Mouse (Mus musculus) kidney, adult 10 weeks (tissue): Measurements from ENCODE around the gene Brcc3. TPM values are rescaled to one million over a fixed set of nuclear protein-coding genes. Genes with fewer than 3 reads are reported as not detected.

Experiments
- polyA plus RNA-seq: library from polyadenylated mRNA; stranded (reverse); fragments of 350-450 nt; fragmentation: Illumina TruSeq; extraction: RNeasy Lipid Tissue Mini Kit (QIAGEN cat#74804); gene quantifications from one replicate; pipeline ENCODE4 v1.2.3, GENCODE M21; 2014; ENCODE audit warnings: low read depth, low replicate concordance

Gene Brcc3
- polyA plus RNA-seq = 88.9 TPM

DNA sequence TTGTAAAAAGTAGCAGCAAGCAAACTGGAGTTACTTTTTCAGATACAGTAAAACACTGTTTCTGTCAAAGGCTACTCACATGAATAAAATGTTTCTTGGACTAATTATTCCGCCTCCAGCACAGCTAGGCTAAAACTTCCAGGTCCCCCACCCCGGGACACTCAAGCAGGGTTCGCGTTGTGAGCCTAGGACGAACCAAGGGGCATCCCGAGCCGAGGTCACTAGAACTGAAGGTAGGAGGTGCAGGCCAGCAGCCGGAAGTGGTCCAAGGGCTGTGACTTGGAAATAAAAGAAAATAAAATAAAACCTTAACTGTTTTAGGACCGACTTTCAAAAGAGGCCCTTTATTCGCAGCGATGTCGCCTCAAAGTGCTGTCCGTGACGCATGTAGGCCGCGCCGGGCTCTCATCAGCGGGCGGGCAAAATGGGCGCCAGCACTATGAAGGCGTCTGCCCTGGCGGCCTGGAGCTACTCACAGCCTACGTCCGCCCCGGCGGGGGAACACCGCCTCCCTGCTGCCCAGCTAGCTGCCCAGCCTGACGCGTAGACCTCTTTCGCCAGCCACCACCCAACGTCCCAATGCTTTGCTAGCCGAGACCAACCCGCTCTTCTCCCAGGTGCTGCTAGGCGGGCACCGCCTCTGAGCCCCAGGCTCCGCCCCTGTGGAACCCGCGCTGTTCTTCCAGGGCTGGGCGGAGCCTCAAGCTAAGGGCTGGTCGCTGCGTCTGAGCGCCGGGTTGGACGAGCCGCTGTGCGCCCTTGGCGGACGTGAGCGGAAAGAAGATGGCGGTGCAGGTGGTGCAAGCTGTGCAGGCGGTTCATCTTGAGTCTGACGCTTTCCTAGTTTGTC is at the start of gene Brcc3, which contains the start of the genes Cmc4 and Mtcp1:
Gene Brcc3 (plus strand): TSS at position 693 of the 850 bp plus-strand sequence.
Gene Cmc4 (minus strand): TSS at position 649 of the 850 bp plus-strand sequence.
Gene Mtcp1 (minus strand): TSS at position 653 of the 850 bp plus-strand sequence.

GRCm38 (mm10) chrX:75382195-75382771 is 34.1 kb upstream of the Brcc3 start, which contains the start of the genes Fundc2 and F8:
Gene Fundc2 (plus strand): TSS chrX:75382399.
Gene F8 (minus strand): TSS chrX:75382615.

Other genes with a start within 250 kb of the Brcc3 start
- 170 TPM for gene Fundc2, start 34.2 kb upstream of the Brcc3 start, polyA plus RNA-seq
- 17.7 TPM for gene F8, start 34.0 kb upstream of the Brcc3 start, polyA plus RNA-seq
- gene Cmc4, start within 50 bp of the Brcc3 start, polyA plus RNA-seq = 42.6 TPM
- gene Mtcp1, start within 50 bp of the Brcc3 start, polyA plus RNA-seq = 16.8 TPM
- gene Vbp1, start 97.7 kb downstream of the Brcc3 start, polyA plus RNA-seq = 235 TPM
- 6.0 TPM for gene Rab39b, start 161.6 kb downstream of the Brcc3 start, polyA plus RNA-seq